Mouse (Mus musculus): Measurements from ENCODE around the gene Slu7. TPM values are rescaled to one million over a fixed set of nuclear protein-coding genes. Genes with fewer than 3 reads are reported as not detected.

Gene Slu7
- polyA plus RNA-seq, 1 experiment from 2014 or later = 21.7 TPM

DNA sequence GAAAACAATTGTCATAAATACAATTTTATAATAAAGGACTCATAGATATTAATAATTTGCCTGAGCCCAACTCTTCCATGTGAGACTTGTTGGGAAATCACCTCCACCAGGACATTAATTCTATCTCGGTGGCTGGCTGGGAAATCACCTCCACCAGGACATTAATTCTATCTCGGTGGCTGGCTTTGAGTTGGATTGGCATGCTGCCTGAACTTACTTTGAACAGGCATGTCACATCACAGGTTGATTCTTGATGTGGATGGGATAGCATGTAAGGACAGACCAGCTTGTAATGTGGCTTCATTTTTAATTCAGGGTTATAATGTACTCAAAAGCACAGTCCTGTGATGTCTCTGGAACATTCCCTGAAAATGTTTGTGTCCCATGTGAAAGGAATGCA is 16.4 kb downstream of the Slu7 start:
- no peaks in the 10 kb centered on the region for H3K27me3 ChIP-seq (ENCODE audit: control insufficient read depth, insufficient read depth, low read depth, low read length)
- H3K9ac ChIP-seq (ENCODE audit: low read depth, low read length) = no peak overlapping the region
- no peak overlapping the region for H3K4me2 ChIP-seq (ENCODE audit: low read depth, low read length)
- H3K4me1 ChIP-seq (ENCODE audit: control insufficient read depth, low read depth, low read length) = no peaks in the 10 kb centered on the region
- ATAC-seq (ENCODE audit: low read depth) = no peak
- WGBS (ENCODE audit: insufficient replicate concordance) = 68% methylated on average over 2 of the region's 2 CpGs
- no peak overlapping the region for H3K27ac ChIP-seq (ENCODE audit: low read length)
- H3K4me3 ChIP-seq (ENCODE audit: low read depth, low read length) = no peak overlapping the region
- no peaks in the 10 kb centered on the region for H3K9me3 ChIP-seq (replicated peaks; ENCODE audit: control insufficient read depth, low read length)
- H3K36me3 ChIP-seq (ENCODE audit: control insufficient read depth, insufficient read depth) = peaks cover 23% of the 10 kb centered on the region

DNA sequence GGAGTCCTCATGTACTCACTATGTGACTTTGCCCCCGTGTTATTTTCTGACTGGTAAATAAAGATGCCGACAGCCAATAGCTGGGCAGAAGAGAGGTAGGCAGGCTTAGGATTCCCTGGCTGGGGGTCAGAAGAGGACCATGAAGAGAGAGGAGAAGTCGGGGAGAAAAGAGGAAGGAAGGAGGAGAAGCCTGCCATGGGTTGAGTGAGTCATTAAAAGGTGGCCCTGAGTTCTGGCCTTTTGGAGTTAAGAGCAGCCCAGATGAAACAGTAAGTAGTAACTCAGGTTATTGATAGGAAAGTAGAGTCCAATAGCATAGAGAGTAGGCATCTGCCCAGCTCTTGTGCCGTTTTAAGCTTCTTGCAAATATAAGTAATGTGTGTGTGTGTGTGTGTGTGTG is 17.8 kb downstream of the Slu7 start:
- no peaks in the 10 kb centered on the region for H3K9me3 ChIP-seq (replicated peaks; ENCODE audit: control insufficient read depth, low read length)
- no peak overlapping the region for H3K9ac ChIP-seq (ENCODE audit: low read depth, low read length)
- no peaks in the 10 kb centered on the region for H3K4me1 ChIP-seq (ENCODE audit: control insufficient read depth, low read depth, low read length)
- H3K4me3 ChIP-seq (ENCODE audit: low read depth, low read length) = no peak overlapping the region
- H3K27ac ChIP-seq (ENCODE audit: low read length) = no peak overlapping the region
- no peak for ATAC-seq (ENCODE audit: low read depth)
- no peaks in the 10 kb centered on the region for H3K27me3 ChIP-seq (ENCODE audit: control insufficient read depth, insufficient read depth, low read depth, low read length)
- peaks cover 9% of the 10 kb centered on the region for H3K36me3 ChIP-seq (ENCODE audit: control insufficient read depth, insufficient read depth)
- 33% methylated on average over 4 of the region's 4 CpGs for WGBS (ENCODE audit: insufficient replicate concordance)
- H3K4me2 ChIP-seq (ENCODE audit: low read depth, low read length) = no peak overlapping the region

DNA sequence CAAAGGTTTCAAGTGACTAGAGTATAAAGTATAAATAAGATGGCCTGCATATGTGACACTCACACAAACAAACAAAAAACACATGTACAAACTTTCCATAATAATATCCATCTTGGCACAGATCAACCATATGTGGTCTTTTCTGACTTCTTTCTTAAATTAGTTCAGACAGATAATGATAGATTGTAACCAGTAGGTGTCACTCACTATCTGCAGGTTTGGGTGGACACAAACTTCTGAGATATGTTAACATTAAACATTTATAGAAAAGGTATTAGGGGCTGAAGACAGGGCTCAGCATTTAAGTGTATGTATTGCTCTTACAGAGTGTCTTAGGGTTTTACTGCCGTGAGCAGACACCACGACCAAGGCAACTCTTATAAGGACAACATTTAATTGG is 18.7 kb downstream of the Slu7 start:
- Histone ChIP-seq H3K4me1 (ENCODE audit: control insufficient read depth, low read depth, low read length) (no peaks in the 10 kb centered on the region), H3K9me3 (replicated peaks; ENCODE audit: control insufficient read depth, low read length) (no peaks in the 10 kb centered on the region), H3K36me3 (ENCODE audit: control insufficient read depth, insufficient read depth) (peaks cover 3% of the 10 kb centered on the region; the same call in 1 of the 2 replicates), H3K4me2 (ENCODE audit: low read depth, low read length) (no peak overlapping the region), H3K4me3 (ENCODE audit: low read depth, low read length) (no peak overlapping the region), H3K27me3 (ENCODE audit: control insufficient read depth, insufficient read depth, low read depth, low read length) (no peaks in the 10 kb centered on the region), H3K27ac (ENCODE audit: low read length) (no peak overlapping the region), H3K9ac (ENCODE audit: low read depth, low read length) (no peak overlapping the region)
- no peak for ATAC-seq (ENCODE audit: low read depth)
- 50% methylated on average over 2 of the region's 2 CpGs for WGBS (ENCODE audit: insufficient replicate concordance)

DNA sequence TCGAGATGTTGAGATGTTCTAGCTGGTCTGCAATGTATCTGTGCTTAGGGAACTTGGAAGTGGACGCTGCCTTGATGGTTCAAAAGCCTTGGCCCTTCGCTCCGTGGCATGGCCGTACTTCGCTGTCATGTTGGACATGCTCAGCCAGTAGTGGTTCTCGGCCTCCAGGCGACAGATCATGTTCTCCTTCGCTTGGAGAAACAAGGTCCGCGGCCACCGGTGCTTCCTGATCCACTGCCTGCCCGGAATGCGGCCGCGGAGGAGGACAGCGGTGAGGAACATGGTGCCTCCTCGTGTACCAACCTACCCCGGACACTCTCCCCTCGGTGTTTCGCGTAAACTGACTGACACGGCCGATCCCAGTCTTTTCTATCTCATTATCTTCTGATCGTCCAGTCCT is 29.7 kb downstream of the Slu7 start:
- no peaks in the 10 kb centered on the region for H3K9me3 ChIP-seq (replicated peaks; ENCODE audit: control insufficient read depth, low read length)
- no peak overlapping the region for H3K4me3 ChIP-seq (ENCODE audit: low read depth, low read length)
- WGBS (ENCODE audit: insufficient replicate concordance) = 82% methylated on average over 25 of the region's 25 CpGs
- no peaks in the 10 kb centered on the region for H3K36me3 ChIP-seq (ENCODE audit: control insufficient read depth, insufficient read depth)
- no peak overlapping the region for H3K4me2 ChIP-seq (ENCODE audit: low read depth, low read length)
- ATAC-seq (ENCODE audit: low read depth) = no peak
- no peak overlapping the region for H3K27ac ChIP-seq (ENCODE audit: low read length)
- no peaks in the 10 kb centered on the region for H3K27me3 ChIP-seq (ENCODE audit: control insufficient read depth, insufficient read depth, low read depth, low read length)
- H3K4me1 ChIP-seq (ENCODE audit: control insufficient read depth, low read depth, low read length) = no peaks in the 10 kb centered on the region
- H3K9ac ChIP-seq (ENCODE audit: low read depth, low read length) = no peak overlapping the region

DNA sequence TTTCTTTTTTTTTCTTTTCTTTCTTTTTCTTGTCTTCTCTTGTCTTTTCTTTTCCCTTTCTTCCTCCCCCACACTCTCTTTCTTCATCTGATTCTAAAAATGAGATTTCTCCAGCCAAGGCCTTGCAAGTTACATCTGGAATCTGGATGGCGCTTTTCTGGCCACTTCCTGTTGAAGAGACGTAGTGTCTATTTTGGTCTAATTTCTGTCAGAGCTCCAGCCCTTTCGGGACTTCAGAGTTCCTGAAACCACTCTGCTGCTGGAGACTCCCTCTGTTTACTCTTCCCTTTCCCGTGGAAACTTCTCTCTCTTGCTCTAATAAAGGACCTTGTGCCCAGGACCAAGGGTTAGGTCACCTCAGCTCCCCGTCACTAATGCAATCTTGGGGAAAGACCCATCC is 36.6 kb downstream of the Slu7 start:
- WGBS (ENCODE audit: insufficient replicate concordance) = 16% methylated on average over 5 of the region's 5 CpGs
- H3K4me3 ChIP-seq (ENCODE audit: low read depth, low read length) = no peak overlapping the region

DNA sequence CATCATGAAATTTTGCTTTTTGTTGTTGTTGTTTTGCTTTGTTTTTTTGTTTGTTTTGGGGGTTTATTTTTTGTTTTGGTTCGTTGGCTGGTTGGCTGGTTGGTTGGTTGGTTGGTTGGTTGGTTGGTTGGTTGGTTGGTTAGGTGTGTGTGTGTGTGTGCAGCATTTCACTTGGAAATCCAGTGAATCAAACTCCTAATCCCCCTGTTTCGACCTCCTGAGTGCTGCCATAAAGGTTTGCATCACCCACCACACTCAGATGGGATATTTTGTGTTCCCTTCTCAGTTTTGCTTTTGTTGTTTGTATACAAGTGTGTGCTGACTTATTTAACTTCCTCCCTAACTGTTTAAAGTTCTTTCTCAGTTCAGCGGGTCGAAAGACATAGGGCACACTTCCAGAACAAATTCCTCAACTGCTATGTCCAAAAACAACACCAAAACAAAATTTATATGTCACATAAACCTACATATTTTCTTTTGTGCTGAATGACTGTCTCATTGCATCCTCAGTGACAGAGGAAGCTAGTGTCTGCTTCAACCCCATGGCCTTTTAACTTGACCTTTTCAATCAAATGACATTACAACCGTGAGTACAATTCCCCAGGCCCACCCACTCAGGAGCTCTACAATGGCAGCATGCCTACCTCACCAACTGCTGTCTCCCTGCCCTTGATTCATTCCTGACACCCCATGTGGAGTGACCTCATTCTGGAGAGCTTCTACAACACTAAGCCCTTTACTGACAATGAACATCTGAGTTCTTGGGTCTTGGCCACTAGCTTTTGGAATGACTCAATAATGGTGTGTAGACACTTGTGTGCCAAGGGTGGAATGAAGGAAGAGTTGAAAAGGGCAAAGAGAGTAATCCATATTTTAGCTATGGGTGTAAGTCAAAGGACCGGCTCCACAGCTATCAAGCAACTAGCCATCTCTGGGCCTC is 37.6 kb downstream of the Slu7 start:
- 55% methylated on average over 6 of the region's 6 CpGs for WGBS (ENCODE audit: insufficient replicate concordance)
- no peak overlapping the region for H3K4me2 ChIP-seq (ENCODE audit: low read depth, low read length)
- no peaks in the 10 kb centered on the region for H3K36me3 ChIP-seq (ENCODE audit: control insufficient read depth, insufficient read depth)
- H3K4me3 ChIP-seq (ENCODE audit: low read depth, low read length) = no peak overlapping the region
- H3K27me3 ChIP-seq (ENCODE audit: control insufficient read depth, insufficient read depth, low read depth, low read length) = no peaks in the 10 kb centered on the region; the same call in 1 of the 2 replicates
- no peaks in the 10 kb centered on the region for H3K9me3 ChIP-seq (replicated peaks; ENCODE audit: control insufficient read depth, low read length)
- H3K27ac ChIP-seq (ENCODE audit: low read length) = no peak overlapping the region
- H3K4me1 ChIP-seq (ENCODE audit: control insufficient read depth, low read depth, low read length) = no peaks in the 10 kb centered on the region
- no peak overlapping the region for H3K9ac ChIP-seq (ENCODE audit: low read depth, low read length)
- ATAC-seq (ENCODE audit: low read depth) = no peak

More for the DNA sequence above, 36.6 kb downstream of the Slu7 start:
- Histone ChIP-seq H3K27me3 (ENCODE audit: control insufficient read depth, insufficient read depth, low read depth, low read length) (no peaks in the 10 kb centered on the region; the same call in 1 of the 2 replicates), H3K36me3 (ENCODE audit: control insufficient read depth, insufficient read depth) (no peaks in the 10 kb centered on the region), H3K9ac (ENCODE audit: low read depth, low read length) (no peak overlapping the region), H3K4me2 (ENCODE audit: low read depth, low read length) (no peak overlapping the region), H3K4me1 (ENCODE audit: control insufficient read depth, low read depth, low read length) (no peaks in the 10 kb centered on the region), H3K9me3 (replicated peaks; ENCODE audit: control insufficient read depth, low read length) (no peaks in the 10 kb centered on the region), H3K27ac (ENCODE audit: low read length) (no peak overlapping the region)
- ATAC-seq (ENCODE audit: low read depth) = no peak

DNA sequence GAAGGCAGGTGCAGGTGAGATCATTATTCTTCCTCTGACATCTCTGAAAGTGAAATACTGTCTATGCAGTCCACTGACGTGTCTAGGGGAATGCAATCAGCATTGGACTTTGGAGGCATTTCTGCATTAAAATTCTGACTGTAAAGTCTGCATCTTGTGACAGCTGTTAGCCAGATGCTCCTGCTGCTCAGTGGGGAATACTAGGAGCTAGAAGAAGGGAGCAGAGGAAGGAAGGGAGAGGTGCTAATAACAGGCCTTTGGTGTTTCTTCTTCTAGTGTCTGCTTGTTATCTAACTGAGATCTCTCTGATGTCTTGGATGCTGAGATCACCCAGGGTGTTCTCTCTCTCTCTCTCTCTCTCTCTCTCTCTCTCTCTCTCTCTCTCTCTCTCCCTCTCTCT is 39.6 kb downstream of the Slu7 start:
- Histone ChIP-seq H3K27me3 (ENCODE audit: control insufficient read depth, insufficient read depth, low read depth, low read length) (no peaks in the 10 kb centered on the region; the same call in 1 of the 2 replicates), H3K27ac (ENCODE audit: low read length) (no peak overlapping the region), H3K4me1 (ENCODE audit: control insufficient read depth, low read depth, low read length) (no peaks in the 10 kb centered on the region), H3K9me3 (replicated peaks; ENCODE audit: control insufficient read depth, low read length) (no peaks in the 10 kb centered on the region), H3K9ac (ENCODE audit: low read depth, low read length) (no peak overlapping the region), H3K36me3 (ENCODE audit: control insufficient read depth, insufficient read depth) (no peaks in the 10 kb centered on the region), H3K4me2 (ENCODE audit: low read depth, low read length) (no peak overlapping the region), H3K4me3 (ENCODE audit: low read depth, low read length) (no peak overlapping the region)
- ATAC-seq (ENCODE audit: low read depth) = no peak
- WGBS (ENCODE audit: insufficient replicate concordance) = 52% methylated on average over 1 of the region's 1 CpGs

DNA sequence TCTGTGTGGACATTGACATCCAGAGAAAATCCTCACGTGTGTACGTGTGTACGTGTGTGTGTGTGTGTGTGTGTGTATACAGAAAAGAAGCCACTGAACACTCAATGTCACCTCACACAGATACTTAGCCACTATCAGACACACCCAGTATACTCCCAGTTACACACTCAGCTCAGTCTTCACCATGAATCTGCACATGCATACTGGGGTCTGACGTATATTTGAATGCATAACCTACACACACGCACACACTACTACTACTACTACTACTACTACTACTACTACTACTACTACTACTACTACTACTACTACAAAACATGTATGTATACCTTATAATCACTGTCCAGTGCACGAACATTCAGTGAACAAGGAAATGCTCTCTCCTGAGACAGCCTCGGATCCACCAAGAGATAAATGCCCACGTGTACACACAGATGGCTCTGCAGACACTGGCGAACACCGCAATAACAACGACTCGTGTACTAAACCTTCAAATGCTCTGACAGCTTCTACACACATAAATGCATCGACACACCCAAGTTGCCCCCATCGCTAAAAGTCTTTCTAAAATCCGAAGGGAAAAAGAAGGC is 40.2 kb downstream of the Slu7 start:
- H3K4me3 ChIP-seq (ENCODE audit: low read depth, low read length) = no peak overlapping the region
- no peak for ATAC-seq (ENCODE audit: low read depth)
- no peaks in the 10 kb centered on the region for H3K4me1 ChIP-seq (ENCODE audit: control insufficient read depth, low read depth, low read length)
- no peaks in the 10 kb centered on the region for H3K9me3 ChIP-seq (replicated peaks; ENCODE audit: control insufficient read depth, low read length)
- H3K27me3 ChIP-seq (ENCODE audit: control insufficient read depth, insufficient read depth, low read depth, low read length) = no peaks in the 10 kb centered on the region; the same call in 1 of the 2 replicates
- 43% methylated on average over 15 of the region's 15 CpGs for WGBS (ENCODE audit: insufficient replicate concordance)
- H3K27ac ChIP-seq (ENCODE audit: low read length) = no peak overlapping the region
- H3K4me2 ChIP-seq (ENCODE audit: low read depth, low read length) = no peak overlapping the region
- H3K36me3 ChIP-seq (ENCODE audit: control insufficient read depth, insufficient read depth) = no peaks in the 10 kb centered on the region
- H3K9ac ChIP-seq (ENCODE audit: low read depth, low read length) = no peak overlapping the region

DNA sequence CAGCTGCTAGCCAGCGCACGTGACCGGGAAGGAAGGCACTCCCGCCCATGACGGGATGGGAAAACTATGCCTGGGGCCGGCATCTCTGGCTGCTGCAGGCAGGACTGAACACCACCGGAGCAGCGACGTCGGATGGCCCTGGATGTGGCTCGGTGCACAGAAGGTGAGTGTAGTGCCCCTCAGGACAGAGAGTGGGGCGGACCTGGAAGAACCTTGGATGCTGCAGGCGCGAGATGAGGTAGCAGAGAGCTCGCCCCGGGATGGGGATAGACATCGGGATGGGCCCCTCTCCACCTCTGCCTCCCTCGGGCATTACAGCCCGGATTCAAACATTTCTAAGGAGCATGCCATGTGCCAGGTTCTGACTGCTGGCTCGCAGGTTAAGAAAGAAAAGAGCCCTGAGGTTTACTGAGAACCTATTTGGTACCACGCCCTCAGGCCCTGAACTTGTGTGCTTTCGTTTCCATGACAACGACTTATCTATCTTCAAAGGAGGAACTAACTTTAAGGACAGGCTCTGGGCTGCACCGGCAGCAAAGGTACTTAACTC is 40.8 kb downstream of the Slu7 start, which contains the start of gene C1qtnf2:
Gene C1qtnf2, plus strand, starts transcription at position 52 of the 550 bp plus-strand sequence.
- 8% methylated on average over 24 of the region's 24 CpGs for WGBS (ENCODE audit: insufficient replicate concordance)
- no peaks in the 10 kb centered on the region for H3K36me3 ChIP-seq (ENCODE audit: control insufficient read depth, insufficient read depth)
- H3K9ac ChIP-seq (ENCODE audit: low read depth, low read length) = no peak within 1 kb of the TSS
- H3K27me3 ChIP-seq (ENCODE audit: control insufficient read depth, insufficient read depth, low read depth, low read length) = no peaks in the 10 kb centered on the region; the same call in 1 of the 2 replicates
- H3K9me3 ChIP-seq (replicated peaks; ENCODE audit: control insufficient read depth, low read length) = no peaks in the 10 kb centered on the region
- H3K27ac ChIP-seq (ENCODE audit: low read length) = no peak within 1 kb of the TSS
- no peak for ATAC-seq (ENCODE audit: low read depth)
- peak within 1 kb of the TSS; percentile 20; the same call in 1 of the 2 replicates for H3K4me2 ChIP-seq (ENCODE audit: low read depth, low read length)
- no peaks in the 10 kb centered on the region for H3K4me1 ChIP-seq (ENCODE audit: control insufficient read depth, low read depth, low read length)
- 0 out of 2 replicates have a peak within 1 kb of the TSS, but pooled peaks have one; percentile 11 for H3K4me3 ChIP-seq (ENCODE audit: low read depth, low read length)
